Comparison of ENCODE assay signal across 8 mouse cellular contexts in genomic region chr4:154986750-154987149, GRCm38 (mm10). TPM values are rescaled to one million over a fixed set of nuclear protein-coding genes. Genes with fewer than 3 reads are reported as not detected.
"Had no signal": no experiment of that assay in that cellular context is flagged by ENCODE, and none has a peak within 500 bp of the region (broad histone marks: within the 10 kb centered on the region; RNA-seq: fewer than 3 reads in every experiment).

No protein-coding gene starts in this region.

- H3K36me3 ChIP-seq: limb, embryonic 13.5 days; lung, embryonic 15.5 days had no signal

- H3K27ac ChIP-seq: limb, embryonic 13.5 days; liver, embryonic 12.5 days; liver, embryonic 15.5 days; lung, embryonic 15.5 days; midbrain, embryonic 12.5 days had no signal

- H3K9ac ChIP-seq: liver, embryonic 12.5 days; liver, embryonic 15.5 days; lung, embryonic 15.5 days had no signal

- H3K4me2 ChIP-seq: liver, embryonic 15.5 days; midbrain, embryonic 12.5 days had no signal

- H3K9me3 ChIP-seq: limb, embryonic 13.5 days; liver, embryonic 12.5 days; liver, embryonic 15.5 days; lung, embryonic 15.5 days; megakaryocyte, embryonic 14.5 days; midbrain, embryonic 12.5 days had no signal

- H3K4me3 ChIP-seq: liver, embryonic 12.5 days; liver, embryonic 15.5 days; lung, embryonic 15.5 days; midbrain, embryonic 12.5 days had no signal

RNA-seq across cellular contexts. Expression of gene Tnfrsf14, which starts 58.4 kb away (rescaled TPM):
- polyA plus RNA-seq: midbrain, postnatal 0 days; neural tube, embryonic 14.5 days had no signal
